1 mouse cellular context compared by ENCODE assay signal in the genomic region with DNA sequence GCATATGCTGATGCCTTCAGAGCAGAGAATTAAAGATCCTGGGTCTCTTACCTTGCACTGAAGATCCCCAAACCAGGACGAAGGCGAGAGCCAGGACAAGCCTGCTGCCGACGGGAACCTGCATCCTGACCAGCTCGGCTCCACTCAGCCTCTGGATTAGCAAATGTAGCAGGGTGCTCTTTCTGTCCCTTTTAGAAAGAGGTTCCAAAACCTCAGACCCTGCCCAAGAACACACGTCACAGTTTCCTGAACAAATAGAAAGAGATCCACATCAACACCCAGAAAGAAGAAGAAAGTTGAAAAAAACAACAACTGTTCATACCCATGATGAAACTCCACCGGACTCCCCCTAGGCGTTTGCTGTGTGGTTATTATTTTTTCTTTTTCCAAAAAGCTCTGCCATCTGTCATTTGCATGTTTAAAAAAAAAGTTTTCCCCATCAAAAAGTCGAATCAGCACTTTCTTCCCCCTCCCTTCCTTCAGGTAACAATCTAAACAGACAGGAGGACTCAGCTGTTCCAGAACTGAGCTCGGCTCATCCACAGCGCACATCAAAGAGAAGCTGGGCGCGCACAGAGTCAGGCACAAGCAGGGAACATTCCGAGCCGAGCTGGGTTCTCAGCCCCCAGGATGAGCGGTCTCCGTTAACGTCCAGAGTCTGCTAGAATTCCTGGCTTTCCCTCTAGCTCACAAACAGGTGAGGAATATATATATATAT.
TF ChIP-seq lines count a peak whose summit lies in the region.

No protein-coding gene starts in this region.

TF ChIP-seq in MEL, 35 proteins besides CTCF, POLR2A, EP300 and RAD21 (continued from another document):
- TF ChIP-seq USF2 (IDR thresholded peaks at IDR 0.05; ENCODE audit: borderline replicate concordance in 1 of 2, insufficient read depth in 1 of 2, low read depth in 1 of 2, low read length in 2 of 2) (no peak), SMC3 (IDR thresholded peaks at IDR 0.05; ENCODE audit: low read depth, low read length) (no peak), MYC (IDR thresholded peaks at IDR 0.05; ENCODE audit: low read depth, low read length) (no peak), NELFE (IDR thresholded peaks at IDR 0.05; ENCODE audit: low read depth, low read length) (peak; percentile 93), MAFK (IDR thresholded peaks at IDR 0.05; ENCODE audit: borderline replicate concordance, low read depth, low read length) (peak; percentile 81; the same call in 1 of the 2 replicates), ZNF384 (IDR thresholded peaks at IDR 0.05; ENCODE audit: low read depth, low read length) (peak; percentile 93), KAT2A (conservative IDR thresholded peaks at IDR 0.05; ENCODE audit: low read depth, low read length) (0 out of 2 replicates have a peak, but pooled peaks have one; percentile 12), ETS1 (IDR thresholded peaks at IDR 0.05; ENCODE audit: low read depth, low read length) (peak; percentile 86), GABPA (IDR thresholded peaks at IDR 0.05; ENCODE audit: low read depth, low read length) (0 out of 2 replicates have a peak, but pooled peaks have one; percentile 46), POLR2AphosphoS2 (IDR thresholded peaks at IDR 0.05; ENCODE audit: low read length) (peak; percentile 85; the same call in 1 of the 2 replicates), ZC3H11A (IDR thresholded peaks at IDR 0.05; ENCODE audit: low read depth, low read length) (no peak), TCF12 (IDR thresholded peaks at IDR 0.05; ENCODE audit: low read depth, low read length) (peak; percentile 66), E2F4 (IDR thresholded peaks at IDR 0.05; ENCODE audit: borderline replicate concordance, low read depth, low read length) (no peak), USF1 (IDR thresholded peaks at IDR 0.05; ENCODE audit: low read depth, low read length) (no peak), MAZ (IDR thresholded peaks at IDR 0.05; ENCODE audit: low read depth, low read length) (no peak), ZKSCAN1 (IDR thresholded peaks at IDR 0.05; ENCODE audit: low read depth, low read length) (no peak), MYB (IDR thresholded peaks at IDR 0.05; ENCODE audit: low read depth, low read length) (no peak), NRF1 (IDR thresholded peaks at IDR 0.05; ENCODE audit: insufficient read depth, low read depth, low read length, poor library complexity, severe bottlenecking) (no peak), ELF1 (IDR thresholded peaks at IDR 0.05; ENCODE audit: low read depth, low read length) (no peak), CHD2 (IDR thresholded peaks at IDR 0.05; ENCODE audit: low read length) (no peak), MEF2A (IDR thresholded peaks at IDR 0.05; ENCODE audit: extremely low read depth, insufficient replicate concordance, low read depth, low read length, poor library complexity, severe bottlenecking) (peak; percentile 47; the same call in 1 of the 2 replicates), MXI1 (IDR thresholded peaks at IDR 0.05; ENCODE audit: low read depth, low read length) (peak; percentile 58; the same call in 1 of the 2 replicates), JUND (IDR thresholded peaks at IDR 0.05; ENCODE audit: low read depth, low read length) (0 out of 2 replicates have a peak, but pooled peaks have one; percentile 13)
